8 mouse cellular contexts compared by ENCODE assay signal in genomic region chr9:69453066-69453900, GRCm38 (mm10). TPM values are rescaled to one million over a fixed set of nuclear protein-coding genes. Genes with fewer than 3 reads are reported as not detected.
A peak's percentile ranks its signal among the peaks of the same experiment; 100 is the strongest.
DNase-seq lines count a peak whose midpoint lies in the region; ATAC-seq lines count a peak whose summit lies in the region.

Gene Anxa2 (plus strand): TSS chr9:69453620.

- peak; percentile 78 for ATAC-seq in hindbrain, embryonic 13.5 days (ENCODE audit: low FRiP score)

- DNase-seq in MEL-GATA-1-ER (ENCODE audit: extremely low read depth, low read depth) = peak; percentile 59
- DNase-seq in frontal cortex, postnatal 36 days (ENCODE audit: low spot score in 2 of 2) = peak; percentile 32 to 61
- peak; percentile 15 to 92 for DNase-seq in left cerebral cortex, postnatal 10 days (ENCODE audit: extremely low spot score in 1 of 2, low spot score in 2 of 2)
- peak; percentile 24 to 57 for DNase-seq in right cerebral cortex, adult 2 months (ENCODE audit: low spot score in 2 of 2)
- peak; percentile 93 to 95 for DNase-seq in urinary bladder, postnatal 36 days (ENCODE audit: low spot score in 2 of 2)

- peak within 1 kb of the TSS; percentile 73 for H3K9ac ChIP-seq in hindbrain, embryonic 13.5 days

- H3K36me3 ChIP-seq in hindbrain, embryonic 13.5 days = no peaks in the 10 kb centered on the region
- no peaks in the 10 kb centered on the region for H3K36me3 ChIP-seq in megakaryocyte, embryonic 14.5 days (replicated peaks; ENCODE audit: low read length)

- peaks cover 13% of the 10 kb centered on the region for H3K4me1 ChIP-seq in brown adipose tissue, adult 24 weeks (ENCODE audit: control insufficient read depth, insufficient read depth, insufficient read length, low read length)
- peaks cover 36% of the 10 kb centered on the region for H3K4me1 ChIP-seq in hindbrain, embryonic 13.5 days (replicated peaks)
- H3K4me1 ChIP-seq in megakaryocyte, embryonic 14.5 days = peaks cover 44% of the 10 kb centered on the region

- intact Hi-C loops in left cerebral cortex, postnatal 10 days (cut with DNase I) = no loop called here

- H3K27me3 ChIP-seq in hindbrain, embryonic 13.5 days = peaks cover 30% of the 10 kb centered on the region
- peaks cover 62% of the 10 kb centered on the region for H3K27me3 ChIP-seq in megakaryocyte, embryonic 14.5 days (replicated peaks)

- H3K4me3 ChIP-seq in brown adipose tissue, adult 24 weeks (ENCODE audit: insufficient read depth, low read depth, low read length) = peak within 1 kb of the TSS; percentile 96
- peak within 1 kb of the TSS; percentile 49 for H3K4me3 ChIP-seq in hindbrain, embryonic 13.5 days
- peak within 1 kb of the TSS; percentile 89 for H3K4me3 ChIP-seq in megakaryocyte, embryonic 14.5 days (replicated peaks)

- H3K4me2 ChIP-seq in hindbrain, embryonic 13.5 days = peak within 1 kb of the TSS; percentile 65

- WGBS in hindbrain, embryonic 13.5 days = 8% methylated on average over 37 of the region's 37 CpGs

- H3K9me3 ChIP-seq in hindbrain, embryonic 13.5 days = no peaks in the 10 kb centered on the region
- no peaks in the 10 kb centered on the region; the same call in 1 of the 2 replicates for H3K9me3 ChIP-seq in megakaryocyte, embryonic 14.5 days

- peak within 1 kb of the TSS; percentile 95 for H3K27ac ChIP-seq in brown adipose tissue, adult 24 weeks (replicated peaks; ENCODE audit: low read depth, low read length)
- peak within 1 kb of the TSS; percentile 83 for H3K27ac ChIP-seq in hindbrain, embryonic 13.5 days

RNA-seq across cellular contexts. Expression of gene Anxa2, which starts in this region (rescaled TPM):
- polyA plus RNA-seq in brown adipose tissue, adult 24 weeks (2012; ENCODE audit: insufficient read depth, insufficient read length, missing spikeins) = 603 and 650 TPM in 2 replicates
- polyA plus RNA-seq in hindbrain, embryonic 13.5 days (2015; fragmentation: Nextera tagmentation; extraction: Ambion mirVana) = 187 TPM in 2 replicates
- 10 to 100 TPM; 15.9 to 17.0 TPM for total RNA-seq in left cerebral cortex, postnatal 10 days (2021)
- 6.0 TPM in 1 of 2 replicates, not detected in the other for polyA plus RNA-seq in megakaryocyte, embryonic 14.5 days (2012; ENCODE audit: insufficient read depth, low replicate concordance)

Comparison
In these comparisons a context has a peak if more than half of its experiments do, and no peak if none do; other contexts are left out.
1. Peak in every context shown above with its lines: DNase-seq, ATAC-seq, H3K4me3 ChIP-seq and H3K27ac ChIP-seq.
2. RNA of gene Anxa2 (polyA plus RNA-seq): 603 to 650 TPM in brown adipose tissue, adult 24 weeks and 187 TPM in hindbrain, embryonic 13.5 days; 6.0 TPM in megakaryocyte, embryonic 14.5 days; every median in the first group is over 10 times any median in the second.
3. DNase-seq: peak in every context shown above with its lines; median percentile 94 in urinary bladder, postnatal 36 days; 59 in MEL-GATA-1-ER; 54 in left cerebral cortex, postnatal 10 days; 46 in frontal cortex, postnatal 36 days; 40 in right cerebral cortex, adult 2 months.